Mouse (Mus musculus): ENCODE measurements at regions not wholly inside any gene's neighbourhood (a gene's known extent, or its start where the extent isn't known, plus 50 kb on each side); places are given as distances from the start of the nearest gene placed in this dataset.

- DNase-seq (ENCODE audit: low spot score in 2 of 2) = no peak
Measured at GRCm38 (mm10) chr2:9795401-9795800, 85.7 kb upstream of the 4930412O13Rik start.

DNA sequence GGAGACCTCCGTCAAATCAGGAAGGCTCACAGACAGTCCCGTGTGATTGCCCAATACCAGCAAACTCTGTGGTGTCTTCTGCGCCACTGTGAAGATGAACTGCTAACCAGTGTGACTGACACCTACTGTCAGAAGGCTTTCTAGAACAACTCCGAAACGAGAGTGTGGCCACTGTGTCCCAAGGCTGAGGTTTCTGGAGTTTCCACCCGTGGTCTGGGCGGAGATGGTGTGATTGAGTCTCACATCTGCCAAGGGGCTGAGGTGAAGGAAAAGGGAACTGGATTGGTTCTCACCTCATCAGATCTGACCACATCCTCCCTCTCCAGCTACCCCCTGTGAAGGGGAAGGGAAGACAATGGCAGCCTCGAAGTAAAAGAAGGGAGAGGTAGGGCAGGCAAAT is 79.6 kb upstream of the 4930412O13Rik start:
- DNase-seq (ENCODE audit: low spot score in 2 of 2) = no peak

DNA sequence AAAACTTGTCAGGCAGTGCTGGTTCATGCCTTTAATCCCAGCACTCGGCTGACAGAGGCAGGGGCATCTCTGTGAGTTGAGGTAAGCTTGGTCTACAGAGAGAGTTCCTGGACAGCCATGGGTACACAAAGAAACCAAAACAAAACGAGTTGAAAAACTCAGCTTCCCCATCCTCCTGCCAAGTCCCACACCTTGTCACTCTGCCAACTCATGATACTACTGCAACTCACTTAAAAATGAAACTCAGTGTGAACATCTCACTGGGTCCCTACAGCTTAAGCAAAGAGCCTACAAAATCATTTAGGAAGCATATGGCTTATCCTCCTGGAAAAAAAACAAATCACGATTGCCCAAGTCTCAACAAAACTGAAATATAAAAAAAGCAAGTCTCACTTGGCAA is 76.7 kb upstream of the 4930412O13Rik start:
- peak in 1 of 2 experiments; percentile 6 for DNase-seq (ENCODE audit: low spot score in 2 of 2)

GRCm38 (mm10) chr2:9805590-9805989 is 75.5 kb upstream of the 4930412O13Rik start:
- no peak for DNase-seq (ENCODE audit: low spot score in 2 of 2)
